Comparison of ENCODE assay signal across 8 mouse cellular contexts in the genomic region with DNA sequence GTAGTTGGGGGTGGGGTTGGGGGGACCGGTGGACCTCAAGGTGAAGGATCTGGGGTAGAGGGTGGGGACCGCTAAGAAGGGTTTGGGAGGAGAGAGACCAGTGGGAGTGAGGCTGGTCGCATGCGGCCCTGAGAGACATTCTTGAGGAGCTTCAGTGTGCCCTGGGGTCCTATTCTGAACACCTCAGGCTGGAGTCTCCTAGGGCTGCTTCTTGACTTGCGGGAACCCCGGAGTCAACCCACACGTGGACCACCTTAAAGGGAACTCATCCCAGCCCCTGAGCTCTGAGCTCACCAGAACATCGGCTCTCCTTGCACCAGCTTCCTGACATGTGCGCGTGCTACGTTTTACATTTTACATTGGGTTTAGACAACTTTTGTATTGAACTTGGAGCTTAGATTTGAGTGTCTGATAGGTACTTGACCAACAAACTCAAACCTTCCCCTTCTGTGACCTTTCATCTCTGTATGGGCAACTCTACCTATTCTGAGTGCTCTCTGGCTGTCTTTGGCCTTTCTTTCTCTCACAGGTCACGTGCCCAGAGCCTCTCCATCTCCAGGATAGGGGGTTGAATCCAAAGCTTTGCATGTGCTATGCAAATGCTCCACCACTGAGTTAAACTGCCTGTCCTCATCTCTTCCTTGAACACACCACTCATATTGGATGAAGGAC. TPM values are rescaled to one million over a fixed set of nuclear protein-coding genes. Genes with fewer than 3 reads are reported as not detected.
DNase-seq lines count a peak whose midpoint lies in the region; ATAC-seq lines count a peak whose summit lies in the region.

No protein-coding gene starts in this region.

- peaks cover 6% of the 10 kb centered on the region for H3K36me3 ChIP-seq in neural tube, embryonic 11.5 days (ENCODE audit: control insufficient read depth, insufficient read depth, low read length)
- peaks cover 7% of the 10 kb centered on the region; the same call in 1 of the 2 replicates for H3K36me3 ChIP-seq in limb, embryonic 11.5 days (ENCODE audit: control insufficient read depth, insufficient read depth, low read length)
- H3K36me3 ChIP-seq in splenic B cell, adult 2 months (ENCODE audit: control insufficient read depth, insufficient read depth, low read length, poor library complexity, severe bottlenecking) = peaks cover 5% of the 10 kb centered on the region

- no peaks in the 10 kb centered on the region for H3K27me3 ChIP-seq in neural tube, embryonic 11.5 days (ENCODE audit: control insufficient read depth, insufficient read depth, low read length)
- no peaks in the 10 kb centered on the region for H3K27me3 ChIP-seq in limb, embryonic 11.5 days (ENCODE audit: control insufficient read depth, insufficient read depth, low read length)
- H3K27me3 ChIP-seq in splenic B cell, adult 2 months (ENCODE audit: control insufficient read depth, insufficient read depth, low read length, poor library complexity, severe bottlenecking) = no peaks in the 10 kb centered on the region

- peak overlapping the region; percentile 48 for H3K4me3 ChIP-seq in neural tube, embryonic 11.5 days (ENCODE audit: low read depth, low read length)
- peak overlapping the region; percentile 66 for H3K4me3 ChIP-seq in limb, embryonic 11.5 days (ENCODE audit: low read depth, low read length)

- H3K27ac ChIP-seq in neural tube, embryonic 11.5 days (ENCODE audit: low read depth, low read length) = peak overlapping the region; percentile 62
- H3K27ac ChIP-seq in limb, embryonic 11.5 days (replicated peaks; ENCODE audit: low read depth, low read length) = peak overlapping the region; percentile 65; the same call in 1 of the 2 replicates

- peaks cover 4% of the 10 kb centered on the region; the same call in 1 of the 2 replicates for H3K4me1 ChIP-seq in neural tube, embryonic 11.5 days (ENCODE audit: control insufficient read depth, insufficient read depth, low read length)
- H3K4me1 ChIP-seq in limb, embryonic 11.5 days (ENCODE audit: control insufficient read depth, insufficient read depth, low read length) = peaks cover 5% of the 10 kb centered on the region

- H3K9me3 ChIP-seq in neural tube, embryonic 11.5 days (ENCODE audit: control insufficient read depth, low read length) = no peaks in the 10 kb centered on the region; the same call in 1 of the 2 replicates
- no peaks in the 10 kb centered on the region for H3K9me3 ChIP-seq in limb, embryonic 11.5 days (ENCODE audit: control insufficient read depth, low read length)

- DNase-seq in cerebellum, adult 8-10 months = no peak
- DNase-seq in neural tube, embryonic 11.5 days (ENCODE audit: low spot score) = no peak
- no peak for DNase-seq in neural tube, embryonic 10.5 days (ENCODE audit: extremely low spot score, low spot score)
- DNase-seq in limb, embryonic 11.5 days (ENCODE audit: low spot score) = no peak
- DNase-seq in splenic B cell, adult 2 months (ENCODE audit: low read depth, low spot score) = peak; percentile 15
- DNase-seq in adrenal gland, postnatal 4 days (ENCODE audit: low spot score in 2 of 2) = no peak
- DNase-seq in gastrocnemius, postnatal 10 days = no peak

- peak overlapping the region; percentile 42 for H3K4me2 ChIP-seq in neural tube, embryonic 11.5 days (ENCODE audit: low read depth)
- H3K4me2 ChIP-seq in limb, embryonic 11.5 days (ENCODE audit: low read depth, severe bottlenecking) = peak overlapping the region; percentile 46

- peak overlapping the region; percentile 58 for H3K9ac ChIP-seq in neural tube, embryonic 11.5 days (ENCODE audit: low read length)
- peak overlapping the region; percentile 78 for H3K9ac ChIP-seq in limb, embryonic 11.5 days (ENCODE audit: low read length)

- peak; percentile 9 for ATAC-seq in cerebellum, adult (ENCODE audit: insufficient number of reproducible peaks, low FRiP score, low TSS enrichment)
- no peak; the same call in 1 of the 2 replicates for ATAC-seq in neural tube, embryonic 11.5 days (ENCODE audit: insufficient read depth, low FRiP score, low TSS enrichment)
- ATAC-seq in limb, embryonic 11.5 days (ENCODE audit: insufficient number of reproducible peaks, low FRiP score, low TSS enrichment, low read depth) = no peak

- 49% methylated on average over 12 of the region's 12 CpGs for WGBS in neural tube, embryonic 11.5 days
- 48% methylated on average over 12 of the region's 12 CpGs for WGBS in limb, embryonic 11.5 days

RNA-seq across cellular contexts. Expression of a gene that starts 0.7 kb away (rescaled TPM):
- polyA plus RNA-seq in neural tube, embryonic 11.5 days (2014; fragmentation: Nextera tagmentation; extraction: Ambion mirVana) = 92.4 and 92.6 TPM in 2 replicates
- polyA plus RNA-seq in limb, embryonic 11.5 days (2014; fragmentation: Nextera tagmentation; extraction: Ambion mirVana) = 88.2 and 95.1 TPM in 2 replicates
- total RNA-seq in adrenal gland, postnatal 4 days (2021) = 10 to 100 TPM; 45.2 to 50.0 TPM
- 10 to 100 TPM; 32.2 to 33.2 TPM for total RNA-seq in gastrocnemius, postnatal 10 days (2021)

RNA-seq across cellular contexts. Expression of a gene that starts 33.2 kb away (rescaled TPM):
- 322 and 344 TPM in 2 replicates for polyA plus RNA-seq in neural tube, embryonic 11.5 days (2014; fragmentation: Nextera tagmentation; extraction: Ambion mirVana)
- 22.1 and 24.4 TPM in 2 replicates for polyA plus RNA-seq in limb, embryonic 11.5 days (2014; fragmentation: Nextera tagmentation; extraction: Ambion mirVana)
- 100 to 1,000 TPM in 1 of 2 experiments, 10 to 100 TPM in 1; 59.8 to 108 TPM for total RNA-seq in adrenal gland, postnatal 4 days (2021)
- 10 to 100 TPM; 17.1 to 20.5 TPM for total RNA-seq in gastrocnemius, postnatal 10 days (2021)
